Mouse (Mus musculus) heart, adult 2 months (tissue): Measurements from ENCODE around the gene Wdr24. TPM values are rescaled to one million over a fixed set of nuclear protein-coding genes. Genes with fewer than 3 reads are reported as not detected.
A peak's percentile ranks its signal among the peaks of the same experiment; 100 is the strongest.

ENCODE experiments used
- DNase-seq, 2 experiments: peaks; one replicate each; pipeline ENCODE4 v3.0.0; 2021
- H3K27ac ChIP-seq: fragments of 200-600 bp; 2 replicates; pipeline ENCODE4 v1.8.1; 2022
- H3K27me3 ChIP-seq: fragments of 200-500 bp; 2 replicates; pipeline ENCODE4 v1.6.1; 2012; ENCODE audit warnings: mild to moderate bottlenecking, low read length, inconsistent platforms, mixed read lengths; ENCODE audit not compliant: control insufficient read depth, insufficient read depth
- H3K36me3 ChIP-seq: fragments of 200-500 bp; 2 replicates; pipeline ENCODE4 v1.6.1; 2012; ENCODE audit warnings: low read length, inconsistent platforms; ENCODE audit not compliant: control insufficient read depth, insufficient read depth
- H3K4me1 ChIP-seq: fragments of 200-500 bp; 2 replicates; pipeline ENCODE4 v1.6.1; 2011; ENCODE audit warnings: low read length; ENCODE audit not compliant: control insufficient read depth, insufficient read depth
- H3K4me3 ChIP-seq: fragments of 200-600 bp; 2 replicates; pipeline ENCODE4 v1.8.1; 2022
- H3K79me2 ChIP-seq: fragments of 200-500 bp; replicated peaks from 2 replicates; pipeline ENCODE4 v1.6.1; 2012; ENCODE audit warnings: mild to moderate bottlenecking, inconsistent platforms, low read length, moderate library complexity, mixed read lengths; ENCODE audit not compliant: control insufficient read depth, insufficient read depth
- H3K9ac ChIP-seq: fragments of 200-500 bp; 2 replicates; pipeline ENCODE4 v1.6.1; 2012; ENCODE audit warnings: low read depth, mild to moderate bottlenecking, control low read depth, inconsistent platforms, low read length, mixed read lengths
- CTCF ChIP-seq: fragments of 200-600 bp; IDR thresholded peaks from 2 replicates; pipeline ENCODE4 v1.8.1; 2022; ENCODE audit warnings: antibody characterized with exemption, mild to moderate bottlenecking, moderate library complexity
- EP300 ChIP-seq: fragments of 200-500 bp; IDR thresholded peaks from 2 replicates; pipeline ENCODE4 v1.6.1; 2011; ENCODE audit warnings: low read depth, low read length, control low read depth; ENCODE audit not compliant: insufficient read depth
- POLR2A ChIP-seq: fragments of 200-500 bp; IDR thresholded peaks from 2 replicates; pipeline ENCODE4 v1.6.1; 2011; ENCODE audit warnings: mild to moderate bottlenecking, low read depth, low read length, control low read depth; ENCODE audit not compliant: insufficient read depth
- WGBS: fragments of 180-500 bp; shearing (Covaris S2); methylation state at CpG from one replicate; pipeline ENCODE4 v1.1.7; 2018; 5-methylcytosine and 5-hydroxymethylcytosine counted together
- intact Hi-C: fragments of 180-260 bp; cut with DNase I; formaldehyde crosslinking; loops from one replicate; pipeline ENCODE4 v1.15.1; 2025
- polyA plus RNA-seq: library from polyadenylated mRNA; depleted of rRNA; stranded (reverse); fragments of >200 nt; gene quantifications from 2 replicates; pipeline ENCODE4 v1.2.3, GENCODE M21; 2012
- total RNA-seq, 2 experiments: library from RNA; stranded (reverse); gene quantifications; 2 replicates each; pipeline ENCODE4 v1.2.3; 2021

Wdr24 gene
- total and polyA plus RNA-seq, 3 experiments: 11.0 to 20.4 (median 11.1) TPM

GRCm38 (mm10) chr17:25863681-25864080 is 40.3 kb downstream of the Wdr24 start:
- H3K27me3 ChIP-seq: no peaks in the 10 kb centered on the region
- peaks cover 3% of the 10 kb centered on the region for H3K79me2 ChIP-seq
- H3K27ac ChIP-seq: no peak overlapping the region
- H3K4me1 ChIP-seq: peaks cover 2% of the 10 kb centered on the region
- no peak overlapping the region for H3K4me3 ChIP-seq
- no peaks in the 10 kb centered on the region for H3K36me3 ChIP-seq
- no peak overlapping the region for H3K9ac ChIP-seq
- intact Hi-C loops: no loop called here
- no peak for TF ChIP-seq POLR2A
- no peak for TF ChIP-seq EP300
- no peak for TF ChIP-seq CTCF
- 80% methylated on average over 6 of the region's 6 CpGs for WGBS
- no peak for DNase-seq

- peaks cover 3% of the 10 kb centered on the region for H3K79me2 ChIP-seq
- H3K4me1 ChIP-seq: peaks cover 5% of the 10 kb centered on the region
- no peak overlapping the region for H3K27ac ChIP-seq
- intact Hi-C loops: no loop called here
- no peaks in the 10 kb centered on the region for H3K36me3 ChIP-seq
- WGBS: 76% methylated on average over 14 of the region's 14 CpGs
- no peak for DNase-seq
- H3K9ac ChIP-seq: no peak overlapping the region
- no peak for TF ChIP-seq CTCF
- TF ChIP-seq EP300: no peak
- TF ChIP-seq POLR2A: no peak
- H3K4me3 ChIP-seq: no peak overlapping the region
- H3K27me3 ChIP-seq: no peaks in the 10 kb centered on the region
Observed at GRCm38 (mm10) chr17:25864311-25864710, 40.9 kb downstream of the Wdr24 start.

- Histone ChIP-seq H3K9ac (peak overlapping the region; percentile 35), H3K4me1 (peaks cover 5% of the 10 kb centered on the region), H3K27ac (peak overlapping the region; percentile 36; the same call in 1 of the 2 replicates), H3K27me3 (no peaks in the 10 kb centered on the region), H3K36me3 (no peaks in the 10 kb centered on the region), H3K4me3 (peak overlapping the region; percentile 35; the same call in 1 of the 2 replicates), H3K79me2 (peaks cover 3% of the 10 kb centered on the region)
- WGBS: 80% methylated on average over 11 of the region's 11 CpGs
- intact Hi-C loops: loop anchor here (5.0 kb wide), 2 partner anchors 33 to 622 kb away; partner anchors contain the start of gene Stub1
- no peak for DNase-seq
- TF ChIP-seq CTCF: no peak
- TF ChIP-seq POLR2A: no peak
- TF ChIP-seq EP300: no peak
Observed at GRCm38 (mm10) chr17:25865288-25865687, 41.9 kb downstream of the Wdr24 start.

- no peak for DNase-seq
- peaks cover 3% of the 10 kb centered on the region for H3K79me2 ChIP-seq
- H3K27me3 ChIP-seq: no peaks in the 10 kb centered on the region
- WGBS: 76% methylated on average over 3 of the region's 3 CpGs
- H3K27ac ChIP-seq: peak overlapping the region; percentile 36
- H3K4me3 ChIP-seq: peak overlapping the region; percentile 35
- intact Hi-C loops: loop anchor here (5.0 kb wide), 2 partner anchors 34 to 621 kb away; partner anchors contain the start of gene Stub1
- H3K36me3 ChIP-seq: no peaks in the 10 kb centered on the region
- TF ChIP-seq EP300 (0 out of 2 replicates have a peak, but pooled peaks have one; percentile 58), POLR2A (peak; percentile 55; the same call in 1 of the 2 replicates), CTCF (no peak)
- no peak overlapping the region for H3K9ac ChIP-seq
- peaks cover 5% of the 10 kb centered on the region for H3K4me1 ChIP-seq
Observed at GRCm38 (mm10) chr17:25866172-25866571, 42.7 kb downstream of the Wdr24 start.

- no peak for DNase-seq
- no peak for TF ChIP-seq EP300
- TF ChIP-seq POLR2A: no peak
- no peak for TF ChIP-seq CTCF
- peak overlapping the region; percentile 94 for H3K27ac ChIP-seq
- peaks cover 3% of the 10 kb centered on the region for H3K79me2 ChIP-seq
- peaks cover 3% of the 10 kb centered on the region for H3K4me1 ChIP-seq
- no peaks in the 10 kb centered on the region for H3K36me3 ChIP-seq
- peak overlapping the region; percentile 92 for H3K9ac ChIP-seq
- H3K27me3 ChIP-seq: no peaks in the 10 kb centered on the region
- intact Hi-C loops: loop anchor here (5.0 kb wide), 2 partner anchors 35 to 620 kb away; partner anchors contain the start of gene Stub1
- H3K4me3 ChIP-seq: peak overlapping the region; percentile 100
- 7% methylated on average over 7 of the region's 7 CpGs for WGBS
Observed at GRCm38 (mm10) chr17:25867509-25867835, 44.0 kb downstream of the Wdr24 start.

- H3K27ac ChIP-seq: peak overlapping the region; percentile 94
- H3K27me3 ChIP-seq: no peaks in the 10 kb centered on the region
- peak overlapping the region; percentile 100 for H3K4me3 ChIP-seq
- H3K4me1 ChIP-seq: peaks cover 3% of the 10 kb centered on the region
- peak overlapping the region; percentile 92 for H3K9ac ChIP-seq
- H3K36me3 ChIP-seq: no peaks in the 10 kb centered on the region
- TF ChIP-seq POLR2A (peak; percentile 55; the same call in 1 of the 2 replicates), EP300 (0 out of 2 replicates have a peak, but pooled peaks have one; percentile 50), CTCF (no peak)
- H3K79me2 ChIP-seq: peaks cover 3% of the 10 kb centered on the region
- intact Hi-C loops: loop anchor here (5.0 kb wide), 2 partner anchors 36 to 619 kb away; partner anchors contain the start of gene Stub1
- peak; percentile 69 to 74 for DNase-seq
- under 1% methylated on average over 42 of the region's 42 CpGs for whole genome bisulfite sequencing
Observed at GRCm38 (mm10) chr17:25867836-25868600, 44.6 kb downstream of the Wdr24 start.
